Mouse (Mus musculus) lung, adult 10 weeks (tissue): ENCODE data around the gene Myo19. TPM values are rescaled to one million over a fixed set of nuclear protein-coding genes. Genes with fewer than 3 reads are reported as not detected.

Experiments used
- polyA plus RNA-seq: library from polyadenylated mRNA; stranded (reverse); fragments of 350-450 nt; fragmentation: Illumina TruSeq; extraction: RNeasy Lipid Tissue Mini Kit (QIAGEN cat#74804); gene quantifications from one replicate; pipeline ENCODE4 v1.2.3, GENCODE M21; 2014; ENCODE audit warnings: low read depth, low replicate concordance; ENCODE audit not compliant: insufficient read depth

The Myo19 gene
- polyA plus RNA-seq: 1.1 TPM

GRCm38 (mm10) chr11:84879772-84880464 is at the start of gene Myo19, which contains the start of gene Pigw:
Gene Myo19, plus strand, starts transcription at chr11:84880148.
Gene Pigw, minus strand, starts transcription at chr11:84880285.

GRCm38 (mm10) chr11:84870337-84871043 is 9.5 kb upstream of the Myo19 start, which contains the start of gene Ggnbp2:
Gene Ggnbp2, minus strand, starts transcription at chr11:84870817.

GRCm38 (mm10) chr11:84916053-84916702 is 36.2 kb downstream of the Myo19 start, which contains the start of gene Znhit3:
Gene Znhit3, minus strand, starts transcription at chr11:84916366.

GRCm38 (mm10) chr11:84957591-84958270 is 77.8 kb downstream of the Myo19 start, which contains the start of gene Car4:
Gene Car4, plus strand, starts transcription at chr11:84957786.

Other genes with a start within 250 kb of the Myo19 start
- gene Mrm1, start 60.6 kb upstream of the Myo19 start, polyA plus RNA-seq: 6.8 TPM
- gene Dhrs11, start 51.2 kb upstream of the Myo19 start, polyA plus RNA-seq: 9.1 TPM
- gene Ggnbp2, start 9.3 kb upstream of the Myo19 start, polyA plus RNA-seq: 36.2 TPM
- gene Pigw, start 137 bp downstream of the Myo19 start, polyA plus RNA-seq: 3.2 TPM
- 18.3 TPM for gene Znhit3, start 36.2 kb downstream of the Myo19 start, polyA plus RNA-seq
- 239 TPM for gene Car4, start 77.6 kb downstream of the Myo19 start, polyA plus RNA-seq